Mouse (Mus musculus): ENCODE results near the gene Trappc6b.

GRCm38 (mm10) chr12:59032101-59032500, 29.2 kb downstream of the Trappc6b start:
- no peak for TF ChIP-seq POLR2A (IDR thresholded peaks at IDR 0.05; ENCODE audit: extremely low read depth, insufficient read depth, low read length)
- TF ChIP-seq CTCF (IDR thresholded peaks at IDR 0.05; ENCODE audit: extremely low read depth, insufficient read depth, low read length), result 0 out of 2 replicates have a peak, but pooled peaks have one; percentile 4

All from cortical plate, adult 2 months (tissue).